Mouse (Mus musculus) v-Abl transformed pro-B cells (cell line): Measurements from ENCODE around the gene Papola.

ENCODE experiments used
- in situ Hi-C, 2 experiments: fragments of 400-800 bp; cut with MboI; formaldehyde crosslinking; loops; one replicate each; pipeline ENCODE4 v1.15.1; 2025; ENCODE audit not compliant: unreplicated experiment in 2 of 2

The Papola gene

GRCm38 (mm10) chr12:105784196-105784999 is at the start of gene Papola:
TSS of gene Papola (plus strand) at chr12:105784694.
- in situ Hi-C loops, result loop anchor here (10.0 to 25.0 kb wide), 2 partner anchors 228 to 750 kb away; partner anchors contain the start of genes Vrk1 (in 2 of the 2) and Glrx5 (in 1 of the 2)

- in situ Hi-C loops, result no loop called here
Observed at GRCm38 (mm10) chr12:105735226-105735888, 49.1 kb upstream of the Papola start.

- in situ Hi-C loops, result no loop called here
Observed at GRCm38 (mm10) chr12:105735889-105736251, 48.6 kb upstream of the Papola start.

GRCm38 (mm10) chr12:105738316-105739096 is 46.0 kb upstream of the Papola start:
- in situ Hi-C loops, result no loop called here

GRCm38 (mm10) chr12:105739656-105740055 is 44.8 kb upstream of the Papola start:
- in situ Hi-C loops, result no loop called here

GRCm38 (mm10) chr12:105748114-105748513 is 36.4 kb upstream of the Papola start:
- in situ Hi-C loops, result no loop called here

- in situ Hi-C loops, result no loop called here
Observed at GRCm38 (mm10) chr12:105753813-105754212, 30.7 kb upstream of the Papola start.

GRCm38 (mm10) chr12:105757816-105758497 is 26.5 kb upstream of the Papola start:
- in situ Hi-C loops, result no loop called here

- in situ Hi-C loops, result no loop called here
Observed at GRCm38 (mm10) chr12:105758911-105759310, 25.6 kb upstream of the Papola start.

GRCm38 (mm10) chr12:105759849-105760478 is 24.5 kb upstream of the Papola start:
- in situ Hi-C loops, result no loop called here

- in situ Hi-C loops, result no loop called here
Observed at GRCm38 (mm10) chr12:105761171-105761570, 23.3 kb upstream of the Papola start.

GRCm38 (mm10) chr12:105761629-105762028 is 22.9 kb upstream of the Papola start:
- in situ Hi-C loops, result no loop called here

- in situ Hi-C loops, result no loop called here
Observed at GRCm38 (mm10) chr12:105769700-105770099, 14.8 kb upstream of the Papola start.

GRCm38 (mm10) chr12:105774871-105775270 is 9.6 kb upstream of the Papola start:
- in situ Hi-C loops, result loop anchor here (25.0 kb wide), 1 partner anchor 237 kb away; the partner anchor contains the start of gene Vrk1 (in 2 of the 2)

- in situ Hi-C loops, result loop anchor here (25.0 kb wide), 1 partner anchor 235 kb away; the partner anchor contains the start of gene Vrk1 (in 2 of the 2)
Observed at GRCm38 (mm10) chr12:105777651-105778050, 6.8 kb upstream of the Papola start.

- in situ Hi-C loops, result loop anchor here (5.0 to 25.0 kb wide), 3 partner anchors 98 to 750 kb away; partner anchors contain the start of genes Vrk1 (in 2 of the 2), Atg2b (in 1 of the 2) and Glrx5 (in 1 of the 2)
Observed at GRCm38 (mm10) chr12:105785000-105785774, 693 bp downstream of the Papola start.

GRCm38 (mm10) chr12:105786113-105786512 is 1.6 kb downstream of the Papola start:
- in situ Hi-C loops, result loop anchor here (5.0 to 25.0 kb wide), 3 partner anchors 99 to 751 kb away; partner anchors contain the start of genes Vrk1 (in 2 of the 2), Atg2b (in 1 of the 2) and Glrx5 (in 1 of the 2)

- in situ Hi-C loops, result loop anchor here (5.0 to 25.0 kb wide), 3 partner anchors 100 to 753 kb away; partner anchors contain the start of genes Vrk1 (in 2 of the 2), Atg2b (in 1 of the 2) and Glrx5 (in 1 of the 2)
Observed at GRCm38 (mm10) chr12:105787626-105788025, 3.1 kb downstream of the Papola start.
